Comparison of ENCODE assay signal across 15 mouse cellular contexts in genomic region chr14:121200353-121200752, GRCm38 (mm10).
A peak's percentile ranks its signal among the peaks of the same experiment; 100 is the strongest.
DNase-seq lines count a peak whose midpoint lies in the region; ATAC-seq and TF ChIP-seq lines count a peak whose summit lies in the region.
"Had no signal": no experiment of that assay in that cellular context is flagged by ENCODE, and none has a peak within 500 bp of the region (broad histone marks: within the 10 kb centered on the region; RNA-seq: fewer than 3 reads in every experiment).

No protein-coding gene starts in this region.

- no peaks in the 10 kb centered on the region for H3K36me3 ChIP-seq in forebrain, postnatal 0 days (ENCODE audit: insufficient read depth)
- peaks cover 4% of the 10 kb centered on the region; the same call in 1 of the 2 replicates for H3K36me3 ChIP-seq in forebrain, embryonic 13.5 days (ENCODE audit: poor library complexity, severe bottlenecking)
- no peaks in the 10 kb centered on the region for H3K36me3 ChIP-seq in heart, embryonic 15.5 days
- no peaks in the 10 kb centered on the region for H3K36me3 ChIP-seq in midbrain, embryonic 15.5 days (replicated peaks)
- no peaks in the 10 kb centered on the region for H3K36me3 ChIP-seq in midbrain, embryonic 11.5 days (ENCODE audit: control insufficient read depth, insufficient read depth, low read length)
- H3K36me3 ChIP-seq: liver, embryonic 13.5 days had no signal

- 72% methylated on average over 8 of the region's 8 CpGs for WGBS in forebrain, postnatal 0 days
- 81% methylated on average over 8 of the region's 8 CpGs for WGBS in forebrain, embryonic 13.5 days
- 67% methylated on average over 8 of the region's 8 CpGs for WGBS in heart, embryonic 15.5 days
- 80% methylated on average over 8 of the region's 8 CpGs for WGBS in midbrain, embryonic 15.5 days
- WGBS in midbrain, embryonic 11.5 days = 79% methylated on average over 8 of the region's 8 CpGs
- WGBS in olfactory bulb, adult 2 months = 39% methylated on average over 8 of the region's 8 CpGs

- H3K27ac ChIP-seq in forebrain, postnatal 0 days (ENCODE audit: low read depth, low read length) = peak overlapping the region; percentile 57
- H3K27ac ChIP-seq in forebrain, embryonic 13.5 days = no peak overlapping the region
- peak overlapping the region; percentile 12; the same call in 1 of the 2 replicates for H3K27ac ChIP-seq in heart, embryonic 15.5 days
- 0 out of 2 replicates have a peak overlapping the region, but pooled peaks have one; percentile 11 for H3K27ac ChIP-seq in midbrain, embryonic 15.5 days
- no peak overlapping the region for H3K27ac ChIP-seq in midbrain, embryonic 11.5 days (ENCODE audit: low read depth, low read length)
- H3K27ac ChIP-seq in olfactory bulb, adult 2 months (ENCODE audit: insufficient read depth, low read depth, low read length) = peak overlapping the region; percentile 65
- H3K27ac ChIP-seq: kidney, postnatal 0 days; liver, embryonic 13.5 days; lung, embryonic 15.5 days had no signal

- intact Hi-C loops in heart, postnatal 25 days (cut with DNase I) = loop anchor here (5.0 kb wide), 1 partner anchor 78 kb away; no protein-coding TSS in a partner anchor

- no peaks in the 10 kb centered on the region for H3K27me3 ChIP-seq in forebrain, postnatal 0 days (ENCODE audit: insufficient read depth, low read length)
- no peaks in the 10 kb centered on the region for H3K27me3 ChIP-seq in forebrain, embryonic 13.5 days
- no peaks in the 10 kb centered on the region for H3K27me3 ChIP-seq in heart, embryonic 15.5 days
- no peaks in the 10 kb centered on the region for H3K27me3 ChIP-seq in midbrain, embryonic 15.5 days (replicated peaks)
- H3K27me3 ChIP-seq in midbrain, embryonic 11.5 days (ENCODE audit: control insufficient read depth, insufficient read depth, low read length) = no peaks in the 10 kb centered on the region
- H3K27me3 ChIP-seq: liver, embryonic 13.5 days; lung, embryonic 15.5 days had no signal

- no peak overlapping the region for H3K9ac ChIP-seq in forebrain, postnatal 0 days
- no peak overlapping the region for H3K9ac ChIP-seq in forebrain, embryonic 13.5 days
- no peak overlapping the region for H3K9ac ChIP-seq in heart, embryonic 15.5 days
- H3K9ac ChIP-seq in midbrain, embryonic 15.5 days = no peak overlapping the region
- no peak overlapping the region for H3K9ac ChIP-seq in midbrain, embryonic 11.5 days (ENCODE audit: low read length)
- H3K9ac ChIP-seq: liver, embryonic 13.5 days; lung, embryonic 15.5 days had no signal

- no peaks in the 10 kb centered on the region for H3K9me3 ChIP-seq in forebrain, postnatal 0 days (ENCODE audit: low read length)
- H3K9me3 ChIP-seq in forebrain, embryonic 13.5 days (replicated peaks) = peaks cover 9% of the 10 kb centered on the region; the same call in 1 of the 2 replicates
- H3K9me3 ChIP-seq in heart, embryonic 15.5 days (replicated peaks) = 0 out of 2 replicates have a peak, but pooled peaks cover 3% of the 10 kb centered on the region
- H3K9me3 ChIP-seq in midbrain, embryonic 15.5 days = no peaks in the 10 kb centered on the region
- peaks cover 3% of the 10 kb centered on the region; the same call in 1 of the 2 replicates for H3K9me3 ChIP-seq in midbrain, embryonic 11.5 days (ENCODE audit: control insufficient read depth, low read length)
- H3K9me3 ChIP-seq: liver, embryonic 13.5 days; lung, embryonic 15.5 days had no signal

- no peak for TF ChIP-seq POLR2A in olfactory bulb, adult 2 months (IDR thresholded peaks at IDR 0.05; ENCODE audit: insufficient read depth, low read depth, low read length)

- no peak for TF ChIP-seq CTCF in forebrain, postnatal 0 days (IDR thresholded peaks at IDR 0.05; ENCODE audit: low read depth)
- TF ChIP-seq CTCF in olfactory bulb, adult 2 months (IDR thresholded peaks at IDR 0.05; ENCODE audit: insufficient read depth, low read depth, low read length) = no peak

- no peak for ATAC-seq in forebrain, postnatal 0 days
- no peak for ATAC-seq in forebrain, embryonic 13.5 days
- ATAC-seq in heart, embryonic 15.5 days (replicated peaks; ENCODE audit: insufficient number of reproducible peaks, insufficient read depth, low FRiP score, low read depth) = no peak
- ATAC-seq in midbrain, embryonic 15.5 days (replicated peaks) = no peak
- no peak for ATAC-seq in midbrain, embryonic 11.5 days (ENCODE audit: low FRiP score)

- H3K4me1 ChIP-seq in forebrain, postnatal 0 days (ENCODE audit: insufficient read depth) = peaks cover 12% of the 10 kb centered on the region; the same call in 1 of the 2 replicates
- peaks cover 30% of the 10 kb centered on the region for H3K4me1 ChIP-seq in forebrain, embryonic 13.5 days
- peaks cover 35% of the 10 kb centered on the region for H3K4me1 ChIP-seq in heart, embryonic 15.5 days (replicated peaks)
- peaks cover 19% of the 10 kb centered on the region for H3K4me1 ChIP-seq in midbrain, embryonic 15.5 days
- no peaks in the 10 kb centered on the region; the same call in 1 of the 2 replicates for H3K4me1 ChIP-seq in midbrain, embryonic 11.5 days (ENCODE audit: control insufficient read depth, insufficient read depth, low read length)
- peaks cover 23% of the 10 kb centered on the region for H3K4me1 ChIP-seq in olfactory bulb, adult 2 months (ENCODE audit: control insufficient read depth, insufficient read depth, low read length)
- H3K4me1 ChIP-seq: liver, embryonic 13.5 days had no signal

- no peak overlapping the region for H3K4me3 ChIP-seq in forebrain, postnatal 0 days (ENCODE audit: low read depth, low read length)
- no peak overlapping the region for H3K4me3 ChIP-seq in forebrain, embryonic 13.5 days
- H3K4me3 ChIP-seq in heart, embryonic 15.5 days = no peak overlapping the region
- no peak overlapping the region for H3K4me3 ChIP-seq in midbrain, embryonic 15.5 days
- no peak overlapping the region for H3K4me3 ChIP-seq in midbrain, embryonic 11.5 days (ENCODE audit: low read depth, low read length)
- H3K4me3 ChIP-seq in olfactory bulb, adult 2 months (ENCODE audit: insufficient read depth, low read depth, low read length) = no peak overlapping the region
- H3K4me3 ChIP-seq: liver, embryonic 13.5 days; lung, embryonic 15.5 days had no signal

- no peak for DNase-seq in forebrain, postnatal 0 days
- no peak for DNase-seq in heart, postnatal 25 days (ENCODE audit: low spot score)
- no peak for DNase-seq in midbrain, embryonic 11.5 days (ENCODE audit: low spot score, missing footprints)
- no peak for DNase-seq in Muller cell, postnatal 12 days (ENCODE audit: inconsistent ontology term)
- DNase-seq: cerebellum, postnatal 25 days; gastrocnemius, postnatal 25 days; liver, embryonic 13.5 days; midbrain, embryonic 14.5 days; thymus, adult 18-20 months had no signal

- no peak overlapping the region for H3K4me2 ChIP-seq in forebrain, postnatal 0 days (ENCODE audit: low read depth)
- no peak overlapping the region for H3K4me2 ChIP-seq in forebrain, embryonic 13.5 days
- no peak overlapping the region for H3K4me2 ChIP-seq in heart, embryonic 15.5 days
- no peak overlapping the region for H3K4me2 ChIP-seq in midbrain, embryonic 15.5 days
- H3K4me2 ChIP-seq in midbrain, embryonic 11.5 days = no peak overlapping the region
- H3K4me2 ChIP-seq: liver, embryonic 13.5 days; lung, embryonic 15.5 days had no signal

Comparison
In these comparisons a context has a peak if more than half of its experiments do, and no peak if none do; other contexts are left out.
1. H3K27ac ChIP-seq: peak in forebrain, postnatal 0 days (single experiment), heart, embryonic 15.5 days (single experiment), midbrain, embryonic 15.5 days (single experiment) and olfactory bulb, adult 2 months (single experiment); none in forebrain, embryonic 13.5 days (single experiment) and midbrain, embryonic 11.5 days (single experiment).